ENCODE assay signal across 9 mouse cellular contexts in the genomic region with DNA sequence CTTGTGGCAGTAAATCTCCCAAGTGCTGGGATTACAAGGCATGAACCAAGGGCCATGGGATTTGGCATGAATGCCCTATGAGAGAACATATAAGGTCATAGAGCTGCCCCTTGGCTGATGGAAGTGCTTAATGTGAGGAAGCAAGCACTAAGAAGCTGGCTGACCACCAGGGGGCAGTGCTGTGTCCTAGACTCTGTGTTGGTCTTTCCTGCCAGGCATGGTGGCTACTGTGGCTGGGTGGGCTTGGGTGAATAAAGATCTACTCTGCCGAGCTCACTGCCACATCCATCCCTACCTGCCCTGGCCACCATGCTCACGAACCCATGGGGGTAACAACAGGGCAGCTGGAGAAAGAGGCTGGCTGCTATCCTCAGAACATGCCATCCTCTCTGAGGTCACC. TPM values are rescaled to one million over a fixed set of nuclear protein-coding genes. Genes with fewer than 3 reads are reported as not detected.
DNase-seq lines count a peak whose midpoint lies in the region; ATAC-seq lines count a peak whose summit lies in the region.
"Had no signal": no experiment of that assay in that cellular context is flagged by ENCODE, and none has a peak within 500 bp of the region (broad histone marks: within the 10 kb centered on the region; RNA-seq: fewer than 3 reads in every experiment).

No protein-coding gene starts in this region.

- peaks cover 36% of the 10 kb centered on the region for H3K27me3 ChIP-seq in midbrain, embryonic 14.5 days (ENCODE audit: control insufficient read depth, insufficient read depth, low read length)
- H3K27me3 ChIP-seq in midbrain, embryonic 16.5 days (ENCODE audit: control insufficient read depth, insufficient read depth, low read depth, low read length) = peaks cover 29% of the 10 kb centered on the region
- H3K27me3 ChIP-seq in hindbrain, embryonic 16.5 days (replicated peaks; ENCODE audit: control insufficient read depth, insufficient read depth, low read length) = peaks cover 20% of the 10 kb centered on the region

- H3K4me3 ChIP-seq in midbrain, embryonic 14.5 days (replicated peaks; ENCODE audit: low read depth, low read length) = no peak overlapping the region
- no peak overlapping the region for H3K4me3 ChIP-seq in midbrain, embryonic 16.5 days (ENCODE audit: low read depth, low read length)
- no peak overlapping the region for H3K4me3 ChIP-seq in hindbrain, embryonic 16.5 days (ENCODE audit: low read length)
- H3K4me3 ChIP-seq: neural tube, embryonic 13.5 days had no signal

- no peaks in the 10 kb centered on the region for H3K4me1 ChIP-seq in midbrain, embryonic 14.5 days (ENCODE audit: control insufficient read depth, insufficient read depth, low read length)
- H3K4me1 ChIP-seq in midbrain, embryonic 16.5 days (ENCODE audit: control insufficient read depth, insufficient read depth, low read length) = peaks cover 4% of the 10 kb centered on the region; the same call in 1 of the 2 replicates
- peaks cover 10% of the 10 kb centered on the region for H3K4me1 ChIP-seq in hindbrain, embryonic 16.5 days (ENCODE audit: control insufficient read depth, insufficient read depth, low read depth, low read length)

- no peak overlapping the region for H3K4me2 ChIP-seq in midbrain, embryonic 14.5 days (ENCODE audit: low read length)
- H3K4me2 ChIP-seq in midbrain, embryonic 16.5 days (ENCODE audit: low read length) = no peak overlapping the region
- H3K4me2 ChIP-seq in hindbrain, embryonic 16.5 days (ENCODE audit: low read length) = no peak overlapping the region
- H3K4me2 ChIP-seq: neural tube, embryonic 13.5 days had no signal

- ATAC-seq in midbrain, embryonic 14.5 days (ENCODE audit: low FRiP score, low TSS enrichment) = no peak
- ATAC-seq in midbrain, embryonic 16.5 days = no peak
- ATAC-seq in hindbrain, embryonic 16.5 days = 0 out of 2 replicates have a peak, but pooled peaks have one; percentile 23
- no peak for ATAC-seq in erythroblast, adult 5-6 weeks (replicated peaks; ENCODE audit: low FRiP score, poor library complexity, severe bottlenecking)

- peak; percentile 86 for DNase-seq in midbrain, embryonic 14.5 days
- DNase-seq in adrenal gland, adult 18-20 months (ENCODE audit: low spot score in 2 of 2) = peak; percentile 73 to 79
- DNase-seq in embryo, embryonic 10.5 days (ENCODE audit: low spot score) = peak; percentile 83
- peak; percentile 36 to 61 for DNase-seq in lung, adult 18-20 months
- peak; percentile 87 for DNase-seq in right cerebral cortex, postnatal 14 days

- H3K9me3 ChIP-seq in midbrain, embryonic 14.5 days (ENCODE audit: control insufficient read depth, low read length) = peaks cover 5% of the 10 kb centered on the region; the same call in 1 of the 2 replicates
- no peaks in the 10 kb centered on the region for H3K9me3 ChIP-seq in midbrain, embryonic 16.5 days (replicated peaks; ENCODE audit: control insufficient read depth, low read length, poor library complexity, severe bottlenecking)
- no peaks in the 10 kb centered on the region for H3K9me3 ChIP-seq in hindbrain, embryonic 16.5 days (ENCODE audit: control insufficient read depth, low read length)
- H3K9me3 ChIP-seq: neural tube, embryonic 13.5 days had no signal

- no peak overlapping the region for H3K27ac ChIP-seq in midbrain, embryonic 14.5 days (replicated peaks; ENCODE audit: low read depth, low read length)
- H3K27ac ChIP-seq in midbrain, embryonic 16.5 days (ENCODE audit: low read length) = no peak overlapping the region
- H3K27ac ChIP-seq in hindbrain, embryonic 16.5 days (ENCODE audit: low read depth, low read length) = no peak overlapping the region
- H3K27ac ChIP-seq: neural tube, embryonic 13.5 days had no signal

- H3K9ac ChIP-seq in midbrain, embryonic 14.5 days (replicated peaks; ENCODE audit: low read length) = no peak overlapping the region
- no peak overlapping the region for H3K9ac ChIP-seq in midbrain, embryonic 16.5 days (ENCODE audit: low read depth, low read length)
- H3K9ac ChIP-seq in hindbrain, embryonic 16.5 days (ENCODE audit: low read depth, low read length) = no peak overlapping the region
- H3K9ac ChIP-seq: neural tube, embryonic 13.5 days had no signal

- no peaks in the 10 kb centered on the region for H3K36me3 ChIP-seq in midbrain, embryonic 14.5 days (ENCODE audit: control insufficient read depth, insufficient read depth, low read length)
- no peaks in the 10 kb centered on the region for H3K36me3 ChIP-seq in midbrain, embryonic 16.5 days (ENCODE audit: control insufficient read depth, insufficient read depth, low read length)
- no peaks in the 10 kb centered on the region for H3K36me3 ChIP-seq in hindbrain, embryonic 16.5 days (ENCODE audit: control insufficient read depth, insufficient read depth, low read length)
- H3K36me3 ChIP-seq: neural tube, embryonic 13.5 days had no signal

- 38% methylated on average over 2 of the region's 2 CpGs for WGBS in midbrain, embryonic 14.5 days
- WGBS in midbrain, embryonic 16.5 days = 31% methylated on average over 2 of the region's 2 CpGs
- 48% methylated on average over 2 of the region's 2 CpGs for WGBS in hindbrain, embryonic 16.5 days

RNA-seq across cellular contexts. Expression of a gene that starts 2.0 kb away (rescaled TPM):
- polyA plus RNA-seq in midbrain, embryonic 14.5 days (2014; fragmentation: Nextera tagmentation; extraction: Ambion mirVana) = 0.78 and 0.98 TPM in 2 replicates
- 1.2 and 1.5 TPM in 2 replicates for polyA plus RNA-seq in midbrain, embryonic 16.5 days (2015; fragmentation: Nextera tagmentation; extraction: Ambion mirVana)
- 1 to 10 TPM; 1.3 to 2.3 TPM for total RNA-seq in adrenal gland, adult 18-20 months (2021)
- 2.0 and 2.6 TPM in 2 replicates for polyA plus RNA-seq in hindbrain, embryonic 16.5 days (2015; fragmentation: Nextera tagmentation; extraction: Ambion mirVana)
- total RNA-seq in erythroblast, adult 5-6 weeks (2015; ENCODE audit: low replicate concordance) = not detected in 2 replicates
- 1.3 and 1.6 TPM in 2 replicates for total RNA-seq in erythroblast, adult 5-6 weeks (2017; ENCODE audit: low replicate concordance)

RNA-seq across cellular contexts. Expression of a gene that starts 39.2 kb away (rescaled TPM):
- polyA plus RNA-seq in midbrain, embryonic 14.5 days (2014; fragmentation: Nextera tagmentation; extraction: Ambion mirVana) = 211 and 242 TPM in 2 replicates
- 238 and 243 TPM in 2 replicates for polyA plus RNA-seq in midbrain, embryonic 16.5 days (2015; fragmentation: Nextera tagmentation; extraction: Ambion mirVana)
- total RNA-seq in adrenal gland, adult 18-20 months (2021) = 10 to 100 TPM; 68.4 to 87.7 TPM
- 210 and 220 TPM in 2 replicates for polyA plus RNA-seq in hindbrain, embryonic 16.5 days (2015; fragmentation: Nextera tagmentation; extraction: Ambion mirVana)
- 20.1 and 23.4 TPM in 2 replicates for total RNA-seq in erythroblast, adult 5-6 weeks (2015; ENCODE audit: low replicate concordance)
- total RNA-seq in erythroblast, adult 5-6 weeks (2017; ENCODE audit: low replicate concordance) = 6.9 and 10.6 TPM in 2 replicates
